Mouse (Mus musculus) left cerebral cortex, adult 18-20 months (tissue): ENCODE results near the gene Rab7. TPM values are rescaled to one million over a fixed set of nuclear protein-coding genes. Genes with fewer than 3 reads are reported as not detected.

Experiments
- DNase-seq, 2 experiments: peaks; one replicate each; pipeline ENCODE4 v3.0.0; 2021 to 2022; ENCODE audit warnings: low spot score in 2 of 2, mixed read lengths in 1 of 2
- total RNA-seq, 2 experiments: library from RNA; stranded (reverse); gene quantifications; 2 replicates each; pipeline ENCODE4 v1.2.3; 2021

The Rab7 gene
- total RNA-seq, 2 experiments from 2014 or later: 341 to 343 TPM

DNA sequence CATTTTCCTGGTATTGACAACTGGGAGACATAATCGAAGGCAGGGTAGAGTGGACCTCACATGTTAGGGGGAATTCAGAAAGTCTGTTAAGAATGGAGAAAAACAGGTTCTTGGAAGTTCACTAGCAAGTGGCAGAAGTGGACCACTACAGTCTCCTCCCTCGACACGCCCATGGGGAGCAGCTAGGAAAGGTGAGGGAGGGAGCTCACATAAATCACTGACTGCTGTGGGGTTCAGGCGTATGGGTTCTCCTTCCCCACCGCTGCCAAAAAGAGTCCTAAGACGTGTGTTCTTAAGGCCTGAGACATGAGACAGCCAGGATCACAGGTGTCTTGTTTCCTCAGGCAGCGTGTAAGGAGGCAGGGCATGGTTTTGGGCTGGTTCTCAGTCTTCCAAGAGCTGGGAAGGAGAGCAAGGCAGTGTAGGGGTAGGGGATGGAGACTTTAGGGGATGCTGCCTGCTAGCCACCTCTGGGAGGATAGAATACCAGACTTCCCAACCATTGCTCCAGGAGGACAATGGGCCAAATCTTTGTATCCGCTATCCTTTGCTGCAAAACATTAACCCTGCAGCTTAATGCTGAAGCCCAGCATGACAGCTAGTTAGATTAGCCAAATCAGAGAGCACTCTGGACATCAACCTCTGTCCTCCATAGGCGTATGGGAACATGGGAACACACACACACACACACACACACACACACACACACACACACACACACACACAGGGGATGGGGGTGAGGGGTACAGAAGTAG lies 9.2 kb upstream of the Rab7 start:
- no peak for DNase-seq

DNA sequence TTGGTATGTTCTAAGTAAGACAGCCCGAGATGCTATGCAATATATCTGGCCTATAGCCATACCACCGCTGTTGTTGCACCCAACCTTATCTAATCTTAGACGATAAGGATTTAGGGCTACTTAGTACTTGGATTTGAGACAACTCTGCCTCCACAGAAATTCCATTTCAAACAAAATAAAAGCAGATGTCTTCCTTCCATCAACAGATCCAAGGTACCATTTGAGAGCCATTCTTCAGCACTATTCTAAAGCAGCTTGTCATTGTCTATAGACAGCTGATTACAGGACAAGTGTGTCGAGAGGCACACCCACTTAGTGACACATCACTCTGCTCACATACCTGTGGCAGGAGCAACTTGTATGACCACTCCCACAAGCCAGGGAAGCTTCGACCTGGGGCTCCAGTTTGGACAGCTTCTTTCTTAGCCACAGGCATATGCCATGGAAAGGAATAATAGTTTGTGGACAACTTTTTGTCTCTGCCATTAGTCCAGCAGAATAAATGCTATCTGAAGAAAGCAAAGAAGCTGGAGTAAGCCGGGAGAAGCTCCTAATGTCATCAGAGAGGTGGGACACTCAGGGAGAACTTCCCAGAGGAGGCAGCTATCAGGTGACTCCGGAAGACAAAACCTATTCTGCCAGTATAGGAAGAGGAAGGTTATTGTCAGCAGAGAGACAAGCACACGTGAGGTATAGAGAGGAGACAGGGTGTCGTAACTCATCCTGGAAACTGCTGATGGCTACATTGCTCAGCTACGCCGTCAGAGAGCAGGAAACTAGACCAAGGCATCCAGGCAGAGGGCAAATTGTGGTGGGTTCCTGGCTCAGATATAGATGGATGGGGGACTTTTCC lies 8.4 kb upstream of the Rab7 start:
- DNase-seq: no peak

GRCm38 (mm10) chr6:88051206-88051605 lies 6.1 kb upstream of the Rab7 start:
- no peak for DNase-seq

DNA sequence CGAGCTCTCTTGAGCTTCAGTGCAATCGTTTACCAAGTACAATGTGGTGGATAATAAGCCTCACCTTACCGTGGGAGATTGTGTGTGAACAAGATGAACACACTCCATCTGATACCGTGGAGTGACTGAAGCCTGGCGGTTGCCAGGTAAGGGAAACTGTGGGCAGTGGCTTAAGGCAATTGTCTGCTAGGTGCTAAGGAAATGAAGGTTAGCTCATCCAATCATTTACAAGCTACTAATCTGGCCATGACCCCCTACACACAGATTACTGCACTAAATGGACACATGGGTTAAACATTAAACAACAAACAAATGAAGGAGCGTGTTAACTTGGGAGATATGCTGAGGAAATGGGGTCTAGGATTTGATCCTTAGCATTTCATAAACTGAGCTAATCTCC lies 3.9 kb upstream of the Rab7 start:
- DNase-seq: no peak

DNA sequence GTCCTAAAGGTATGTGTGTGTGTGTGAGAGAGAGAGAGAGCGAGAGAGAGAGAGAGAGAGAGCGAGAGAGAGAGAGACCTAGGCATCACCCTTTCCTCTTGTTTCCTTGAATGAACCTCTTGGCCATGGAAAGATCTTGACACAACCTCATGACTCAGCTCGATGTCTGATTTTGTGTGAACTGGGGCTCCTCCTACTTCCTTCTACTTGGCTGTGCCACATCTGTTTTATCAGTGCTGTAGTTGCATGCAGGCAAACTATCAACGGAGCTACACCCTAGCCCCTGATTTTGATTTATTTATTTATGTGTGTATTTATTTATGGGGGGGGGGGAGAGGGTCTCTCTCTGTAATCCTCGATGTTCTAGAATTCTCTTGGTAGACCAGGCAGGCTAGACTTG lies 2.8 kb upstream of the Rab7 start:
- DNase-seq: no peak

DNA sequence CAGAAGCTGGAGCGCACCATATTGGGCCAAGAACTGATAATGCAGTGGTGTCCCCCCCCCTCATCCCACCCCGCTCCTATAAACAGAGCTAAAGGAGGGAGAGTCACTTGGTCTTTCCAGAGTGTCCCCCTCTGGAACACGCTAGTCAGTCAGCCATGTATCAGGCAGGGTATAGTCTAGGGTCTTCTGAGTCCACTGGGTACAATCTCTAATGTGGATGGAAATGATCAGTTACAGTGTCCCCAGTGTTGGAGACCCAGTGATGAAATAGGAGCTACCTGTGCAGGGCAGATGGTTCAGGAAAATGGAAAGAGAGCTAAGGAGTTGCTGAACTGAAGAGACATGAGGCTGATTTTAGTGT lies 316 bp upstream of the Rab7 start:
- no peak for DNase-seq

DNA sequence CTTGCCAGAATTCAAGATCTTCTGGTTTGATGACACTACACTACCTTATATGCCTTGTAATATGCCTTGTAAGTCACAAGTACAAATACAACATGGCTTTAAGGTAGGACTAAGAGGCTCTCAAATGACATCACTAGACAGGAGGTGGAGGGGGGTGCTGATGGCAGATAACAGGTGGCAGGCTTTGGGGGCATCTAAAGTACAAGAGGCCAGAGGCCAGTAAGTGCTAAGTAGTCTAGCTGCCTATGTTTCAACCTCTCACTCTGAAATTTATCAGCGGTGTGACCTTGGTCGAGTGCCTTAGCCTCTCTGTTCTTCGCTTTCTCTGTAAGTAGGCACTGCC lies 865 bp downstream of the Rab7 start:
- no peak for DNase-seq

GRCm38 (mm10) chr6:88042336-88042735 lies 2.7 kb downstream of the Rab7 start:
- no peak for DNase-seq

GRCm38 (mm10) chr6:88041221-88041620 lies 3.8 kb downstream of the Rab7 start:
- peak in 1 of 2 experiments; percentile 15 for DNase-seq

DNA sequence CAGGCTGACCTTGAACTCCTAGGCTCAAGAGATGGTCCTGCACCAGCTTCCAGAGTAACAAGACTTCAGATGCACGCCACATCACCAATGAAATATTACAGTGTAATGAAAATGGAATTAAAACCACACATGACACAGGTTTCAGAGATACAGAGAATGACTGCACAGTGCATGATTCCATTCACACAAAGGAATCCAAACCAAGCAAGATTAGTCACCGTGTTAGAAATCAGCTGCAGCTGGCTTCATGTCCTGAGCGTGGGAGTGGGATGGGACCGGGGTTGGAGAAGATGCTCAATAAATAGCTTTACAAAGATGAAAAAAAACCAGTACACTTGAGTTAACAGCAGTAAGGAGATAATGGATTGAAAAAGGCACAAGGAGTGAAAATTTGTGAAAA lies 5.6 kb downstream of the Rab7 start:
- peak; percentile 55 to 61 for DNase-seq

GRCm38 (mm10) chr6:88037471-88038045 lies 7.5 kb downstream of the Rab7 start:
- peak in 1 of 2 experiments; percentile 15 for DNase-seq

GRCm38 (mm10) chr6:88033504-88033903 lies 11.6 kb downstream of the Rab7 start:
- no peak for DNase-seq

- DNase-seq: no peak
Observed at GRCm38 (mm10) chr6:88030432-88030831, 14.6 kb downstream of the Rab7 start.

DNA sequence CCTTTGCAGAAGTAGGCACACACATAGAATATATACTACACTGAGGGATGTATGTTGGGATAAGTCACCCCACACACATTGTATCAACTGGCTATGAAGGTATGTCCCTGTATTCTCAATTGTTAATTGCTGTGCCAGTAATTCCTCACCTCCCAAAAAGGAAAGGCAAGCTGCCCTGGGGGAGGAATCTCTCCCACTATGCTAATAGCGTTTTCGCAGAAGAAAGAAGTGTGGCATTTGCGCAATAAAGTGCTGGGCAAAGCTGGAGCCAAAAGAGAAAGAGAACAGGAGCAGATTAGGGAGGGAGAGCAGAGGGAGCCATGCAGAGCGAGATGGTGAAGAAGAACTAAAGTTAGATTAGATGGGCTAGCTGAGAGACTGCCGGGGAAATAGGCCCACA lies 17.7 kb downstream of the Rab7 start:
- peak; percentile 10 to 43 for DNase-seq

DNA sequence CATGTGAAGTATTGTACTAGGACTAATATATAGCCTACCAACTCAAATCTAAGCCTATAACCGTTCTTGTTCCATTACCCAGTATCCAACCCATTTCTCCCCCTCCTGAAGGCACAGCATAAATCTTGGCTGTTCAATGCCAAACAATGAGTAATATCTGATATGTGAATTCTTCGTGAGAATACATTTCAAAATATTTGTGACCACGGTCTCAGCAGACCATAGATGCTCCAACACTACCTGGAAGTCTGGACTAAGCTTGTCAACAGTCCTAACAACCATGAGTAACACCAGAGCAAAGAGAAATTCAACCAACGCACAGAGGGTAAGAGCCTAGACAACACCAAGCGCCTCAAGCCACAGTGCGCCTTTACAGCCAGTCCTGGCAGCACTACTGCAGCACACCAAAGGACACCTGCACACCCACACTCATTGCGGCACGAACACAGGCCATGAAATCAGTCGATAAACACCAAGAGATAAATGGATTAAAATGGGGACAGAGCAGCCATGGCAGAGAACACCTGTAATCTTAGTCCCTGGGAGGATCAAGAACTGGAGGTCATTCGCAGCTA lies 21.7 kb downstream of the Rab7 start:
- no peak for DNase-seq

GRCm38 (mm10) chr6:88019154-88019553 lies 25.9 kb downstream of the Rab7 start:
- no peak for DNase-seq

DNA sequence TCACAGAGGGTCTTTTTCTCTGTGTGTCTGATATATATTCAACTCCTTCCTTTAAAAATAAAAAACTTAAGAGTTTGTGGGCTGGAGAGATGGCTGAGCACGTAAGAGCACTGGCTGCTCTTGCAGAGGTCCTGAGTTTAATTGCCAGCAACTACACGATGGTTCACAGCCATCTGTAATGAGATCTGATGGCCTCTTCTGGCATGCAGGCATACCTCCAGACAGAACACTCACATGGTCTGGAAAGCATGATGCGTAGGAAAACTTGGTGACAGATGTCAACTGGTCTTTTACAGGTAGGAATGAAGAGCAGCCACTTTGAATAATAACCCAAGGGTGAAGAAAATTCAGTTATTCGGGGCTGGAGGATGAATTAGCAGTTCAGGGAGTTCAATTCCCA lies 27.2 kb downstream of the Rab7 start:
- DNase-seq: no peak

DNA sequence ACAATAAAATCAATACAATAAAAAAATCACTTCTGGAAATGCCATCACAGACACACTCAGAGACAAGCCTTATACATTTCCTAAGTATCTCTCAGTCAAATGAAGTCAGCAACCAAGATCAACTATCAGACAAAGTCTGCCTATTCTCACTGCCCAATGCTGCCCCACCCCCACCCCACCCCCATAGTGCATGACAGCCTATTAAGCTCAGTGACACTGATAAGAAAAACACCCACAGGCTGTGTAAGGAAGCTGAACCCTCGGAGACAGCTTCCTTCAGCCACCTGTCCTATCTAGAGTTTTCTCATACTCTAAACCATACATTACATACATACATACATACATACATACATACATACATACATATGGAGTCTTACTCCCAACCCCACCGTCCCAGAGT lies 29.3 kb downstream of the Rab7 start:
- no peak for DNase-seq

DNA sequence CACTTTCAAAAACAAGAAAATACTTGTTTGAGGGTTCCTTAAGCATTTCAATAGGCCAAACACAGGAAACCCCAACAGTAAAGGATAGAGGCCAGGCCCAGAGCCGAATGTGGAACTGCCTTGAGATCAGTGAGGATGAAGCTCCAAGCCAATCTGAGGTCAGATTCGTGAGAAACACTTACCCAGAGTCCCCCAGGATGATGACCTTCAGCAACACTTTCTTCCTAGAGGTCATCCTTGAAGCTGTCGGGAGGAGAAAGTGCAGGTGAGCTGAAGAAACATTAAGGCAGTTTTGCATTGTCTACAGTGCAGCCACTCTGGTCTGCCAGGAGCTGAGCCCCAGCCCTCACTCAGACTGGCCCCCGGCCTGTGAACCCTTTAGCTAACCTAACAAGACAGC lies 31.6 kb downstream of the Rab7 start:
- DNase-seq: no peak

GRCm38 (mm10) chr6:88012601-88013000 lies 32.5 kb downstream of the Rab7 start:
- no peak for DNase-seq

GRCm38 (mm10) chr6:88011106-88011505 lies 34.0 kb downstream of the Rab7 start:
- peak in 1 of 2 experiments; percentile 37 for DNase-seq

- DNase-seq: no peak
Observed at GRCm38 (mm10) chr6:88009209-88009608, 35.9 kb downstream of the Rab7 start.
